ENCODE assay signal across 26 mouse cellular contexts in genomic region chr8:73147236-73147635, GRCm38 (mm10).
"Had no signal": no experiment of that assay in that cellular context is flagged by ENCODE, and none has a peak within 500 bp of the region (broad histone marks: within the 10 kb centered on the region; RNA-seq: fewer than 3 reads in every experiment).

No protein-coding gene starts in this region.

- H3K4me2 ChIP-seq: embryonic facial prominence, embryonic 12.5 days; embryonic facial prominence, embryonic 13.5 days; embryonic facial prominence, embryonic 15.5 days; forebrain, embryonic 12.5 days; forebrain, embryonic 13.5 days; forebrain, embryonic 15.5 days had no signal

- DNase-seq: cerebellum, adult 9-10 months; cerebellum, adult 9-11 months; cerebellum, postnatal 10 days; cerebellum, postnatal 14 days; cerebellum, postnatal 25 days; cerebellum, postnatal 36 days; embryo, embryonic 11 days; forebrain, postnatal 0 days; gastrocnemius, adult 2 months; gastrocnemius, postnatal 10 days; gastrocnemius, postnatal 14 days; gastrocnemius, postnatal 25 days; gastrocnemius, postnatal 36 days; heart, adult 18-20 months; heart, adult 2 months had no signal

- H3K4me3 ChIP-seq: embryonic facial prominence, embryonic 12.5 days; embryonic facial prominence, embryonic 13.5 days; embryonic facial prominence, embryonic 15.5 days; erythroblast, embryonic 14.5 days; forebrain, embryonic 10.5 days; forebrain, embryonic 12.5 days; forebrain, embryonic 13.5 days; forebrain, embryonic 15.5 days; gastrocnemius, adult 2 months; heart, adult 2 months; heart, embryonic 10.5 days had no signal

- H3K4me1 ChIP-seq: embryonic facial prominence, embryonic 12.5 days; embryonic facial prominence, embryonic 13.5 days; embryonic facial prominence, embryonic 15.5 days; forebrain, embryonic 10.5 days had no signal

- H3K9me3 ChIP-seq: embryonic facial prominence, embryonic 12.5 days; embryonic facial prominence, embryonic 13.5 days; embryonic facial prominence, embryonic 15.5 days; forebrain, embryonic 10.5 days; forebrain, embryonic 12.5 days; forebrain, embryonic 13.5 days; forebrain, embryonic 15.5 days; heart, embryonic 10.5 days had no signal

- H3K36me3 ChIP-seq: embryonic facial prominence, embryonic 12.5 days; embryonic facial prominence, embryonic 13.5 days; embryonic facial prominence, embryonic 15.5 days; forebrain, embryonic 10.5 days; forebrain, embryonic 12.5 days; forebrain, embryonic 15.5 days; heart, embryonic 10.5 days had no signal

- H3K27ac ChIP-seq: embryonic facial prominence, embryonic 12.5 days; embryonic facial prominence, embryonic 13.5 days; embryonic facial prominence, embryonic 15.5 days; forebrain, embryonic 10.5 days; forebrain, embryonic 12.5 days; forebrain, embryonic 13.5 days; forebrain, embryonic 15.5 days; gastrocnemius, adult 2 months; heart, adult 2 months; heart, embryonic 10.5 days had no signal

- H3K27me3 ChIP-seq: embryonic facial prominence, embryonic 12.5 days; embryonic facial prominence, embryonic 13.5 days; embryonic facial prominence, embryonic 15.5 days; forebrain, embryonic 12.5 days; forebrain, embryonic 13.5 days; forebrain, embryonic 15.5 days had no signal

- ATAC-seq: forebrain, embryonic 13.5 days; forebrain, embryonic 14.5 days; forebrain, embryonic 15.5 days; forebrain, embryonic 16.5 days; forebrain, postnatal 0 days had no signal

- H3K9ac ChIP-seq: embryonic facial prominence, embryonic 12.5 days; embryonic facial prominence, embryonic 13.5 days; embryonic facial prominence, embryonic 15.5 days; forebrain, embryonic 12.5 days; forebrain, embryonic 13.5 days; forebrain, embryonic 15.5 days; forebrain, postnatal 0 days had no signal
